Mouse (Mus musculus) left cerebral cortex, postnatal 14 days (tissue): ENCODE results near the gene Igfbp3. TPM values are rescaled to one million over a fixed set of nuclear protein-coding genes. Genes with fewer than 3 reads are reported as not detected.

Experiments
- DNase-seq, 2 experiments: peaks; one replicate each; pipeline ENCODE4 v3.0.0; 2021 to 2022; ENCODE audit warnings: low spot score in 2 of 2, mixed read lengths in 1 of 2
- intact Hi-C: fragments of 180-260 bp; cut with DNase I; formaldehyde crosslinking; loops from one replicate; pipeline ENCODE4 v1.15.1; 2025
- total RNA-seq, 2 experiments: library from RNA; stranded (reverse); gene quantifications; 2 replicates each; pipeline ENCODE4 v1.2.3; 2021

Gene Igfbp3
- total RNA-seq, 2 experiments from 2014 or later, result 16.0 to 23.2 TPM

- DNase-seq, result no peak
- intact Hi-C loops, result loop anchor here (1.0 to 10.0 kb wide), 4 partner anchors 123 to 1089 kb away; no protein-coding TSS in a partner anchor
Observed at GRCm38 (mm10) chr11:7214342-7214660, 578 bp upstream of the Igfbp3 start.

DNA sequence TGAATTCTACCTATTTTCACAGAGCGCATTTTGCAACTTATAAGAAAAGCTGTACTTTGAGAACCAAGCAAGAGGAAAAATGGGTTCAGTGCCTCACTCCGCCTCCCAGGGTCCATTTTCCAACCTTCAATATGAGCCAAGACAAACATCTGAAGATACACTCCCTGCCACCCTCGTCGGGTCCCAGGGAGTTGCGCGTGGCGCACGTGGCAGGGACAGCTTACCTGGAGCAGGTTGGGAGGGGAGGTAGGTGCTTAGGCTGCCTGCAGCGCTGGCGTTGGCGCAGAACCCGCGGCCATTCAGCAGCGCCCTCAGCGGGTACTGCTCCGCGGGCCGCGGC, 592 bp downstream of the Igfbp3 start:
- intact Hi-C loops, result loop anchor here (5.0 to 10.0 kb wide), 3 partner anchors 124 to 1034 kb away; no protein-coding TSS in a partner anchor
- no peak for DNase-seq

DNA sequence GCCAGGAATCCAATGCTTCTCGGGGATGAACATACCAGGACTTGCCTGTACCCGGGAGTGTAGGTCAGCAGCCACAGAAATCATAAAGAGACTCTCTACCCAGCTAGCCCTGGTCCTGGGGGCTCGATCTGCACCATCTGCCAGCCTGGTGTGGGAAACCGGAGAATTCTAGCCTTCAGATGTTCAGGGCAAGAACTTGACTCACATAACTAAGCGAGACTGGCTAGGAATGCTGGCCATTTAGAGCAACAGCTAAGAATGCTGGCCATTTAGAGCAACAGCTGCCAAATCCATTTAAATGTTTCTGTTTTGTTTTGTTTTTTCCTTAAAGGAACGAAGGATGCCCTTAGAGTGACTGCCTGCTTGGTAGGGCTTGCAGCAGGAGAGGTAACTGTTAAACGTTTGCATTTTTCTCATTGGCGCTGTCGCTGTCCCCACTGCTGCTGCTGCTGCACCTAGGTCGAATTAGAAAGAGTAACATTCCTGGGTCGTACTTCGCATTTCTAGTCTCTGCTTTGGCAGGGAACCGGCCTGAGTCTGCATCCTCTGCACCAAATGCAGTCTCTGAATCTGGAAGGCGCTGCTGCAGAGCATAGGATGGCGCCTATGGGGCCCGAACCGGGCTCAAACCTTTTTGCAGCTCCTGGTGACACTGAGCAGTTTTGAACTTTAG, 1.5 kb downstream of the Igfbp3 start:
- intact Hi-C loops, result loop anchor here (5.0 to 10.0 kb wide), 3 partner anchors 125 to 1035 kb away; no protein-coding TSS in a partner anchor
- no peak for DNase-seq

- no peak for DNase-seq
- intact Hi-C loops, result loop anchor here (2.0 to 10.0 kb wide), 4 partner anchors 126 to 1194 kb away; no protein-coding TSS in a partner anchor
Observed at GRCm38 (mm10) chr11:7211211-7211610, 2.5 kb downstream of the Igfbp3 start.

- intact Hi-C loops, result loop anchor here (1.0 to 10.0 kb wide), 5 partner anchors 127 to 1194 kb away; no protein-coding TSS in a partner anchor
- peak; percentile 79 to 85 for DNase-seq
Observed at GRCm38 (mm10) chr11:7210343-7210742, 3.4 kb downstream of the Igfbp3 start.

DNA sequence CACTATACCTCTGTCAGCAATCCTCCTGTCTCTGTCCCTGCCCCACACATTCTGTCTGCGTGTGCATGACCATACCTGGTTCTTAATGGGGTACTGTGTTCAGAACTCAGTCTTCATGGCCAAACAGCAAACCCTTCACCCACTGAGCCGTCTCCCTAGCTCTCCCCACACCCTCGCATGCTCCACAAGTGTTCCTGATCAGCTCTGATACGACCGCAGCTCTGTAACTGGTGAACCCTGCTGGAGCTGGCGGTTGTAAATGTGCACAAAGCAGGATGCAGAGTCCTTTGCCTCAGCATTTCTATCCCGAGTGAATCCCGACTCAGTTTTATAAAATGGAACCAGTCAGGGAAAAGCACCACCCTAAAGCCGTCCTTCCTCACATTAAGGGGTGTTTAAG, 9.9 kb downstream of the Igfbp3 start:
- DNase-seq, result no peak
- intact Hi-C loops, result loop anchor here (10.0 kb wide), 1 partner anchor 1321 kb away; no protein-coding TSS in a partner anchor

- intact Hi-C loops, result loop anchor here (10.0 kb wide), 1 partner anchor 1323 kb away; no protein-coding TSS in a partner anchor
- DNase-seq, result no peak
Observed at GRCm38 (mm10) chr11:7202206-7202605, 11.5 kb downstream of the Igfbp3 start.

GRCm38 (mm10) chr11:7200393-7200783, 13.3 kb downstream of the Igfbp3 start:
- intact Hi-C loops, result loop anchor here (10.0 kb wide), 1 partner anchor 1324 kb away; no protein-coding TSS in a partner anchor
- no peak for DNase-seq

DNA sequence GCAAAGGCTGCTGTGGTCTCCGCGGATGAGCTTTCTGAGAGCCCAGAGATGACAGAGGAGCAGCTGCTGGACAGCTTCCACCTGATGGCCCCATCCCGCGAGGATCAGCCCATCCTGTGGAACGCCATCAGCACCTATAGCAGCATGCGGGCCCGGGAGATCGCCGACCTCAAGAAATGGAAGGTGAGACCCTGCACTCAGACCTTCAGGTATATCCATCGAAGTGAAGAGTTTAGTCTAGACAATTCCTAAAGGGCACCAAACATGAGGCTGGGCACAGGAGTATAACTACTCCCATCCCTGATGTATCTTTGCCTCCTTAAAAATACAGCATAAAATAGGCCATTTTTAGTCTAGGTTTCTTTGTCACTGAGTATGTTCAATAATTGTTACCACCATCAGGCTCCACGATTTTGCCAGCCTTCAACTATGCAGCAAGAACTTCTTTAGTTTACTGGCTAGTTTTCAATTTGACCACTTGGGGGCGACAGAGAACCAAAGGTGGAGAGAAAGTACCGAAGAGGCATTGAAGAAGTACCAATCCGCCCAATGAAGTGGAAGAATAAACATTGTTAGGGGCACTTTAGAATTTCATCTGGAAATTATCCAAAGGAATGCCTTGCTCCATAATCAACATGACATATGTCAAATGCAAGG, 13.9 kb downstream of the Igfbp3 start:
- intact Hi-C loops, result loop anchor here (10.0 kb wide), 2 partner anchors 545 to 1325 kb away; partner anchors contain the start of gene Ramp3
- DNase-seq, result peak; percentile 40 to 71

DNA sequence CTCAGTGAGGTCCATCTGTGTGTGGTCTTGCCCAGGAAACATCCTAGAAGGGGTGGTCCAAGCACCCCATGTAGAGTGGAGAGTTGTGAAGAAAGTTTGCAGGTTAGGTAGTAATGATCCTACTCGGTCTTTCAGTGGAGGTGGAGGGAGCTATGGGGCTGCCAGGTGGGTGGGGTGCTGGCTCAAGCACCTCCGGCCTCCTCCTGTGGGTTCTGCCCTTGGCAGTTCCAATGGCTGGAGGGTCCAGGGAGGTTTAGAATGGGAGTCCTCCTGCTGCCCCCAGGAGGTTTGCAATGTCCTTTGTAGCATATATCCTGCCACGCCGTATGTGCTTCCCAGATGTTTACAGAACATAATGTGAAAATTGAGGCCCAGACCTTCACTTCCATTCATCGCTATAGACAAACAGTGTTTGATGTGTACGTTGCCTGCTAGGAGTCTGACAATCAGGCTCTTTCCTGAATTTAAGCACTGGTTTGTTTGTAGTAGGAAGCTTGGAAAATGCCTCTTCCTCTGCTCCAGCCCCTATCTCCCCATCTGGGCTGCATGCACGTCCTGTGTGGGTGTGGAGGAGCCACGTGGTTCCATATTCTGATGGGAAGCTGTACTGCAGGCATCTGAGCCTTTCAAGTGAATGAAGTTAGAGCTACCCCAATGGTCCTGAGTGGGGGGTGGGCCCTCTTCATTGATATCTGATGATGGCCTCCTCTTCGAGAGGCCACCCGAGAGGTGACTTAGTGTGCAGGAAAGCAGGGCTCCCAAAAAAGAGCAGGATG, 15.1 kb downstream of the Igfbp3 start:
- no peak for DNase-seq
- intact Hi-C loops, result loop anchor here (10.0 kb wide), 1 partner anchor 544 kb away; the partner anchor contains the start of gene Ramp3

DNA sequence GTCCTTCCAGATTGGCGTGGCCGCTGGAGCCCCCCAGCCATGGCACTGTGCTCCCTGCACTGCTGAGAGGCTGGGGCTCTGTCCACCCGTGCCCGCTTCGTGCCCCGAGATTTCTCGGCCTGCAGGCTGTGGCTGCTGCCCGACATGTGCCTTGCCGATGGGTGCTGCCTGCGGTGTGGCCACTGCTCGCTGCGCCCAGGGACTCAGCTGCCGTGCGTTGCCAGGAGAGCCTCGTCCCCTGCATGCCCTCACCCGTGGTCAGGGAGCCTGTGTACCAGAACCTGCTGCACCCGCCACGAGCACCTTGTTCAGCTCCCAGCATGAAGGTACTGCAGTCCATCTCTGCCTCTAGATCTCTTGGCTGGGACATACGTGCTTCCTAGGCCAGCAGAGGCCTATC, 15.7 kb downstream of the Igfbp3 start:
- intact Hi-C loops, result loop anchor here (10.0 kb wide), 1 partner anchor 543 kb away; the partner anchor contains the start of gene Ramp3
- no peak for DNase-seq

GRCm38 (mm10) chr11:7197491-7197941, 16.2 kb downstream of the Igfbp3 start, which contains the start of gene Igfbp1:
TSS of gene Igfbp1 (plus strand) at chr11:7197782.
- DNase-seq, result no peak
- intact Hi-C loops, result loop anchor here (10.0 kb wide), 1 partner anchor 543 kb away; the partner anchor contains the start of gene Ramp3

- intact Hi-C loops, result loop anchor here (10.0 kb wide), 1 partner anchor 540 kb away; the partner anchor contains the start of gene Ramp3
- no peak for DNase-seq
Observed at GRCm38 (mm10) chr11:7195312-7195685, 18.4 kb downstream of the Igfbp3 start.

DNA sequence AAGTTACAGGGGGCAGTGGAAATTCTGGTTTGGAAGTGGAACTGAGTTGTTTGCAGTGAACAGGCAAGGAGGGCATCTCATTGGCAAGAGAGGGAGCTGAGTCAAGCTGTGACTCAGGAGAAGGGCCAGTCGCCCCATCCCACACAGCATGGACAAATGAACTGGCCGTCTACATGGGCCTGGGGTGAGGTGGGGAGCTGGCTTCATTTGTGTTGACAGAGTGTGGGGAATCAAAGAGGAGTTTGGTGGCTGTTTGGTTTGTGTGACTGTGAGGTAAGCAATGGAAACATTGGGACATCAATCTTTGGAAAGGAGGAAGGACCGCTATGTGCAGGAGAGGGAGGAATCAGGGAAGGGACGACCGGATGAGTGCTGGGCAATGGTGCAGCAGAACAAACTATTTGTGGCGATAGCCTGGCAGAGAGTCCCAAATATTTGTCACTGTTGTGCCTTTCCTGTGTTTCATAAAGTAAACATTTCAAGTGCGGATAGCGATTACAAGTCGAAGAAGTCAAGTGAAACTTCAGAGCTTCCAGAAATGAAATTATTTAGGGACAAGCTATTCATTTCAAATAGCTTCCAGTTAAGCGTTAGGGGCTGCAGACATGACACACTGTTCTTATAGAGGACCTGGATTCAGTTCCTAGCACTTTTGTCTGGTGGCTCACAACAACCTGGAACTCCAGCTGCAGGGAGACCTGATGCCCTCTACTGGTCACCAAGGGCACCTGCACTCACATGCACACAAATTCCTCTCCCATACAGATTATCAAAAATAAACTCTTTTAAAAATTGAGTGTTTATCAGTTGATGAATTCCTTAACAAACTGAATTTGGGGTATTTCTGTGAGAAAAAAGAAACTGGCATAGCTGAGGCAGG, 19.1 kb downstream of the Igfbp3 start:
- DNase-seq, result no peak
- intact Hi-C loops, result loop anchor here (10.0 kb wide), 1 partner anchor 540 kb away; the partner anchor contains the start of gene Ramp3

DNA sequence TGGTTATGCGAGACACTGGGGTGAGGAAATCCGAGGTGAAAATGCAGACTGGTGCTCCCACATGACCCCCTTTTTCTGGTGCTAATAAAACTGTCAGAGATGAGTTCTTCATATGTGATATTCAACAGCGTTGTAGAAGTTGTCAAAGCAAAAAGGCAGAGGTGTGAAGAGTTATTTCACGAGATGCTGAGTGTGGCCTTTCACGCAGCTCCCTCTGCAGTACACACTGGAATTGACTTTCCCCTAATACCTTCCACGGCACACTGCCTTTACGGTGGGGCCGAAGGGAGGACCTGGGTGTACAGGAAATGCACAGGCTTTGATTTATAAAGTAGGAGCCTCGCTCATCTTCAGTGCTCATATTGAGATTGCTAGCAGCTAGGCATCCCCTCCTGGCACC, 20.6 kb downstream of the Igfbp3 start:
- no peak for DNase-seq
- intact Hi-C loops, result loop anchor here (10.0 kb wide), 1 partner anchor 538 kb away; the partner anchor contains the start of gene Ramp3

- intact Hi-C loops, result loop anchor here (10.0 kb wide), 1 partner anchor 538 kb away; the partner anchor contains the start of gene Ramp3
- DNase-seq, result no peak
Observed at GRCm38 (mm10) chr11:7192710-7193109, 21.0 kb downstream of the Igfbp3 start.

GRCm38 (mm10) chr11:7188469-7188868, 25.3 kb downstream of the Igfbp3 start, which contains the start of gene Gm11985:
TSS of gene Gm11985 (minus strand) at chr11:7188569.
- intact Hi-C loops, result no loop called here
- DNase-seq, result no peak

DNA sequence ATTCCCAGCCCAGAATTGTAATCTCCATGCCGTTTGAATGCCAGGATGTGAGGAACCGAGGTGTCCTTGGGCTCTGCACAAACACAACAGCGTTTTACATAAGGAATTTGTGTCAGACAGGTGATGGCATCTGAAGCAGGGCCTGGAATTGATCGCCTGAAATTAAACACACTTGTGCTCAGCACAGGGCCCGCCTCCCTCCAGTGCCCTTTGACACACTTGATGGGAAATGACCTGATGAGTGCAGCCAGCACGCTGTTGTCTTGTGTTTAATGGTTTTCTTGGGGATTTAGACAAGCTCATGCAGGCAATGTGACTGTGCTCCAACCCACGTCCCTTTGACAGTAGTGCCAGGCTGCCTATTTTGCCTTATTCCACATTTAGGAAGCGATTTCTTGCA, 26.3 kb downstream of the Igfbp3 start:
- no peak for DNase-seq
- intact Hi-C loops, result no loop called here
